Mouse (Mus musculus) kidney, postnatal 25 days (tissue): ENCODE results near the gene Acvr2b.
"Not testable (repeated sequence)": the region's sequence is repeated elsewhere in the genome, so short reads cannot be mapped to it uniquely, and the experiment has no call there.

ENCODE experiments used
- DNase-seq, 2 experiments: peaks; one replicate each; pipeline ENCODE4 v3.0.0; 2021; ENCODE audit warnings: mixed read lengths in 2 of 2

Acvr2b gene

GRCm38 (mm10) chr9:119401801-119402214 lies at the start of gene Acvr2b:
TSS of gene Acvr2b (plus strand) at chr9:119402118.
- DNase-seq, result peak; percentile 98 to 99

- DNase-seq, result peak; percentile 55 to 76
Observed at GRCm38 (mm10) chr9:119353926-119354325, 48.0 kb upstream of the Acvr2b start.

GRCm38 (mm10) chr9:119355943-119356342 lies 46.0 kb upstream of the Acvr2b start:
- no peak for DNase-seq

- peak; percentile 97 for DNase-seq
Observed at GRCm38 (mm10) chr9:119357331-119358057, 44.4 kb upstream of the Acvr2b start, which contains the start of gene Xylb. TSS of gene Xylb (plus strand) at chr9:119357381.

DNA sequence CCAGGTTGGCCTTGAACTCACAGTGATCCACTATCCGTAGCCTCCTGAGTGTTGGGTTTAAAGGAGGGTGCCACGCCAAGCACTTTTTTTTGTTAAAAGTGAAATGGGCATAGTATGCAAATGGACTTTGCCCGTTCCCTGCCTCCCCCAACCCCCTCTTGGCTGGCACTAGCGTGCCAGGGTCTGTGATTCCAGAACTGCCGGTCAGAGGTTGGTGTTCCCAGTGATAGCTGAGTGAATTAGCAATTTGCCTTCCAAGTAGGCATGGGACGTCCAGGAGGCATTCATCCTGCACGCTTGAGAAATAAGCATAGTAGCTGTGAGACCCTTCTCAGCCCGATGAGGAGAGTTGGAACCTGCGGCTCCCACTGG lies 43.9 kb upstream of the Acvr2b start:
- peak; percentile 75 to 90 for DNase-seq

- DNase-seq, result no peak
Observed at GRCm38 (mm10) chr9:119361416-119361815, 40.5 kb upstream of the Acvr2b start.

GRCm38 (mm10) chr9:119363229-119363628 lies 38.7 kb upstream of the Acvr2b start:
- no peak for DNase-seq

- DNase-seq, result no peak
Observed at GRCm38 (mm10) chr9:119365284-119365683, 36.6 kb upstream of the Acvr2b start, which contains the start of gene Slc22a14. TSS of gene Slc22a14 (minus strand) at chr9:119365553.

GRCm38 (mm10) chr9:119368367-119368766 lies 33.6 kb upstream of the Acvr2b start:
- DNase-seq, result peak; percentile 50 to 61

DNA sequence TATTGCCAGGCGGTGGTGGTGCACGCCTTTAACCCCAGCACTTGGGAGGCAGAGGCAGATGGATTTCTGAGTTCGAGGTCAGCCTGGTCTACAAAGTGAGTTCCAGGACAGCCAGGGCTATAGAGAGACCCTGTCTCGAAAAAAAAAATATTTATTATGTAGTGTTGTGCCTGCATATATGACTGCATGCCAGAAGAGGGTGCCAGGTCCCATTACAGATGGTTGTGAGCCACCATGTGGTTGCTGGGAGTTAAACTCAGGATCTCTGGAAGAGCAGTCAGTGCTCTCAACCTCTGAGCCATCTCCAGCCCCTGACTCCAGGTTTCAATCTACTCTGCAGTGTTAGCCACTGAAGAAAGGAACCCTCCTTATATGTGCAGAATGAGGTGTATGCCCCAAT lies 31.1 kb upstream of the Acvr2b start:
- DNase-seq, result not testable (repeated sequence)

DNA sequence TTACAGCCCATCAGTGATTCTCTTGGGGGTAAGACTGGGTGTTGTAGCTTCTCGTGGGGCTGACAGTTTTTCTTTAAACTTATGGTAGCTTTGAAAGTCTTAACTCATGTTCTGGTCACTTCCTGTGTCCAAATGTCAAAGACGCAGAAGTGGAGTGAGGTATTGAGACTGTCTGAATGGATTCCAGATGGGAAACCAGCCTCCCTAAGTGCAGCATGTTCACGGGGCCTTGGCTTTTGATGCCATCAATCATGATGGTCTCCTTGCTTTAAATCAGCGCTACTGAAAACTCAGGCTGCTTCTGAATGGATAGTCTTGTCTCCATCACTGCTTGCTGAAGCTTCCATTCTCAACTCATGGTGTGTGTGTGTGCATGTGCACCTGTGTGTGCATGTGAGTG lies 30.7 kb upstream of the Acvr2b start:
- no peak for DNase-seq

- DNase-seq, result no peak
Observed at GRCm38 (mm10) chr9:119375008-119375407, 26.9 kb upstream of the Acvr2b start.

- DNase-seq, result no peak
Observed at GRCm38 (mm10) chr9:119375556-119375955, 26.4 kb upstream of the Acvr2b start.

- no peak for DNase-seq
Observed at GRCm38 (mm10) chr9:119378231-119378630, 23.7 kb upstream of the Acvr2b start.

DNA sequence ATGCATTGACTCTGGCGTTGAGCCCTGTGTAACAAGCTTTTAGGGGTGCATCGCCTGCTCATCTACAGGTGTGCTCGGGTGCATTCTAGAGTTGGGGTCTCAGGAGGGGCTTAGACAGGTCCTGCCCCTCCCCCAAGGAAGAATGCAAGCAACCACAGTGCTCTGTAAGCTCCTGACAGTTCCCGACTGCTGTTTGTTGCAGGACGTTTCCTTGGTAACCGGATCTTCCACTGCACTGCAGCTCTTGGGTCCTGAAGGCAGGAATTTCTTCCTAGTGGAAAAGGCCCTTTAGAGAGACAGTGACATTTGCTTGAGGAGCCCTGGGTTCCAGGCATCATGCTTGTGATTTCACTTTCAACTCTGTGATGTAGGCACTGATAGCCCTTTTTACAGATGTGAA lies 19.3 kb upstream of the Acvr2b start:
- DNase-seq, result no peak

GRCm38 (mm10) chr9:119388956-119389355 lies 13.0 kb upstream of the Acvr2b start:
- DNase-seq, result peak in 1 of 2 experiments; percentile 49

GRCm38 (mm10) chr9:119390214-119390613 lies 11.7 kb upstream of the Acvr2b start:
- DNase-seq, result no peak

DNA sequence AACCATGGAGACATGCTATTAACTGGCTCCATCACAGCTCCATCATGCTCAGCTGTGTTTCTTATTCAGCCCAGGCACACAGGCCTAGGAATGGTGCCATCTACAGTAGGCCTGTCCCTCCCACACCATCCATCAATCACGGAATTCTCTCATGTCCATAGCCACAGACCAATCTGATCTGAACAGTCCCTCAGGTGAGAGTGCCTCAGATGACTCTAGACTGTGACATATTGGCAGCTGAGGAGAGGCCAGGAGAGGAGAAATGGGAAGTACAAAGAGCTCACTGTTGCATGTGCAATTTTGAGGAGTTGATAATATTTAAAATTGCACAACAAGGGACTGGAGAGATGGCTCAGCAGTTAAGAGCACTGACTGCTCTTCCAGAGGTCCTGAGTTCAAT lies 7.1 kb upstream of the Acvr2b start:
- DNase-seq, result no peak

DNA sequence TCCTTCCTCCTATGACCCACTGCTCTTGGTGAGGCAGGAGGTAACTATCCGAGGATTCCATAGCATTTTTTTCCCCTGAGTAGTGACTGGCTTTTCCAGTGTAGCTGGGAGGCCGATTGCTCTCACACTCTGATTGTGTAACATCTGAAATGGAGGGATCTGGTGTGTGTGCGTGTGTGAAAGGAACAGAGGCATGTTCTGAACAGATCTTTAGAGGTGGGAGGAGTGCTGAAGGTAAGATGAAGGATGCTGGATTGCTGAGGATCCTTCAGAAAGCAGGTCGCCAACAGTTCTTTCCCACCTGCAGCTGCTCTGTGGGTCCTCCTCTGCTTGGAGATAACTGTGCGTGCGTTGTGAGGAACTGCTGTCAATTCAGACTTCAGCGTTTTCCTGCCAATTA lies 567 bp upstream of the Acvr2b start:
- no peak for DNase-seq

DNA sequence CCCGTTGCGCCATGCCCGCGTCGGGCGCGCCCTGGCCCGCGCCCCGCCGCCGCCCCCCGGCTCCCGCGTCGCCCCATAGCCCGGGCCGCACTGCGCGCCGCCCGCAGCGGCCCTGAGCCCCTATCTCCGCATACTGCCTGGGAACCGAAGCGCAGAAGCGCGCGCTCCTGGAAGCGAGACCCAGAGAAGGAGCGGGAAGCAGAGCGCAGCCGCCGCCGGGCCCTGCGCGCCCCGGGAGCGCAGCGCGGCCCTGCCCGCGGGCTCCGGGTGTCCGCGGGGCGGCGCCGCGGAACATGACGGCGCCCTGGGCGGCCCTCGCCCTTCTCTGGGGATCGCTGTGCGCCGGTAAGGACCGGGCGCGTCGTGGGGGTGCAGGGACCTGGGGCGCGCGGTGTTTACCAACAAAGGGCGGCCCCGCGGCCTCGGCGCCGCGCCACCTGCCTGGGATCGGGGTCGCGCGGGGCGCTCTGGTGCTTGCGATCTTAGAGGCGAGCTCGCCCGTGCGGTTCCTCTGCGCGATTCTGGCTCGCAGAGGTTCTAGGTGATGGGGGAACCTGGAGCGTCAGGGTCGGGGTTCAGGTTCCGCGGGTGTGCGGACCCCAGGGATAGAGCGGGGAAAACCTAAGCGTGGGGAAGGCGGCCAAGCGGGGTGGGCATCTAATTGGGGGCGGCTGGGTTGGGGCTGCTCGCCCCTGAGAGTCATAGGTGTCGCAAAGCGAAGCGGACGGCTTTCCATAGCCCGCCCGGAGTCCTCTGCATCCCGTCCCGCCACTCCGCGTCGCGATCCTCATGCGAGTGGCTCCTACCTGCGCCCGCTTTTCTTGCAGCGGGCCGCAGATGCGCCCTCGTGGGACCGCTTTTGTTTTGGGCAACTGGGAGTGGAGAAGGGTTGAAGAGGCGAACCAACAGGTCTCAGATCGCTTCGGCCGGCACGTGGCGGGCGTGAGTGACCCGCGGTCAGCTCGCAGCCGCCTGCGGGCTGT lies 626 bp downstream of the Acvr2b start:
- DNase-seq, result peak; percentile 48 to 77

DNA sequence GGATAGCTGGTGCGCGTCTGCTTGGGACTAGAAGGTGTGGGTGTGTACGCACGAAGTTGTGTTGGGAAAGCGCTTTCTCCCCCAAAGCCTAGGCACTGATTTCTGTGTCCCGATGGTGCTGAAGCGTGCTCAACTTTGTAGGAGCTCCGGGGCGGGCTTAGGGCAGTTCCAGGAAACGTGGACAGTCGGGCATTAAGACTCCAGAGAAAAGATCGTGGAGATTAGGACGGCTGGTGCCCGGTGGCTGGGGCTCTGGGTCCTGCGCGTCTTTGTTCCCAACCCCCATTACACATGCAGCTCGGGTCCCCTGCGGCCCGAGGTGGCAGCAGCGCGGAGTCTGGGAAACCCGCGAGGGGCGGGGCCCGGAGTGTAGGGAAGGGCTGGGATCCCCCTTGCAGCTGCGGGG lies 1.3 kb downstream of the Acvr2b start:
- DNase-seq, result peak; percentile 30 to 75

DNA sequence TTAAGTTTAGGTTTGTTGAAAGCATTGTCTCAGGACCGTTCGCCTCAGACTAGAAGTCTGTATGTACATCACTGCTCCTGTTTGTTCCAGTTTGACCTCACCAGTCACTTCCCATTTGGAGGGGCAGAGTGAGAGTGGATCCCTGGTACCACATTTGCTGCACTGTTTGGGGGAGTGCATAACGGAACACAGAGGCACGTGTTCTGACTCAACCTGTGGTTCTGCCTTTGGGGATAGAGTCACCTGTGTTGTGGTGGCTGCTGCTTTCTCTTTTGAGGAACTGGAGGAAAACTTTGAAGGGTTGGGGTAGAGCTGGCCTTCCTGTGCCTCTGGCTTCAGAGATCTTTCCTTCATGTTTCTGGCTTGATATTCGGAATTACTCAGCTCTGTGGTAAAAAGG lies 2.2 kb downstream of the Acvr2b start:
- DNase-seq, result no peak

- peak; percentile 65 to 84 for DNase-seq
Observed at GRCm38 (mm10) chr9:119407884-119408283, 6.0 kb downstream of the Acvr2b start.
